Comparison of ENCODE assay signal across 8 mouse cellular contexts in the genomic region with DNA sequence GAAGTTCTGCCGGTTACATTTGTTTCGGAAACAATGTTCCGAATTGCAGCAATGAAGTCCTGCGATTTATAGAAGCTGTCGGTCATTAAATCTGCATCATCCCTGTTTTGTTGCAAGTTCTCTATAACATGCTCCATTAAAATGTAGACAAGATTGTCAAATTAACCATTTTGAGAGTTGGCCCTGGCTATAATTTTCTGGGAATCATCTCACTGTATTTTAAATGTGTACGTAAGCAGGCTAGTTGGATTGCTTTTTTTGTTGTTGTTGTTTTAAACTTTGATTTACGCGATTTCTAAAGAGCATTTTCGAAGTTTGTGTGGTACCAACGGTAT. TPM values are rescaled to one million over a fixed set of nuclear protein-coding genes. Genes with fewer than 3 reads are reported as not detected.
DNase-seq lines count a peak whose midpoint lies in the region; ATAC-seq and TF ChIP-seq lines count a peak whose summit lies in the region.

No protein-coding gene starts in this region.

- H3K27ac ChIP-seq in heart, postnatal 0 days (ENCODE audit: low read depth), result peak overlapping the region; percentile 99
- no peak overlapping the region; the same call in 1 of the 2 replicates for H3K27ac ChIP-seq in MEL (ENCODE audit: control insufficient read depth, low read depth, low read length)
- H3K27ac ChIP-seq in hindbrain, embryonic 12.5 days, result peak overlapping the region; percentile 99
- H3K27ac ChIP-seq in midbrain, embryonic 12.5 days (replicated peaks), result peak overlapping the region; percentile 99

- peaks cover 30% of the 10 kb centered on the region for H3K79me2 ChIP-seq in MEL (ENCODE audit: control insufficient read depth, insufficient read depth, low read length, poor library complexity)

- intact Hi-C loops in heart, postnatal 36 days (cut with DNase I), result loop anchor here (1.0 to 2.0 kb wide), 4 partner anchors 15 to 172 kb away; no protein-coding TSS in a partner anchor

- peak overlapping the region; percentile 98 for H3K4me3 ChIP-seq in heart, postnatal 0 days (ENCODE audit: low read depth, low read length)
- peak overlapping the region; percentile 77 to 92 for H3K4me3 ChIP-seq in MEL (ENCODE audit: control insufficient read depth in 1 of 2, insufficient read depth in 1 of 2, low read depth in 2 of 2, low read length in 2 of 2)
- peak overlapping the region; percentile 91 for H3K4me3 ChIP-seq in hindbrain, embryonic 12.5 days
- H3K4me3 ChIP-seq in midbrain, embryonic 12.5 days, result peak overlapping the region; percentile 95

- H3K36me3 ChIP-seq in heart, postnatal 0 days (replicated peaks; ENCODE audit: control insufficient read depth, insufficient read depth, low read length), result peaks cover 7% of the 10 kb centered on the region; the same call in 1 of the 2 replicates
- H3K36me3 ChIP-seq in MEL (ENCODE audit: control insufficient read depth in 1 of 2, insufficient read depth in 2 of 2, low read length in 2 of 2), result peaks cover 0 to 11% of the 10 kb centered on the region in 2 experiments; a peak in 2 of 4 replicates
- peaks cover 2% of the 10 kb centered on the region; the same call in 1 of the 2 replicates for H3K36me3 ChIP-seq in hindbrain, embryonic 12.5 days
- 0 out of 2 replicates have a peak, but pooled peaks cover 3% of the 10 kb centered on the region for H3K36me3 ChIP-seq in midbrain, embryonic 12.5 days

- H3K27me3 ChIP-seq in heart, postnatal 0 days (ENCODE audit: control insufficient read depth, insufficient read depth, low read length), result no peaks in the 10 kb centered on the region
- H3K27me3 ChIP-seq in MEL (ENCODE audit: control insufficient read depth in 1 of 2, insufficient read depth in 2 of 2, low read length in 2 of 2), result no peaks in the 10 kb centered on the region
- H3K27me3 ChIP-seq in hindbrain, embryonic 12.5 days, result no peaks in the 10 kb centered on the region
- no peaks in the 10 kb centered on the region for H3K27me3 ChIP-seq in midbrain, embryonic 12.5 days

- ATAC-seq in heart, postnatal 0 days (ENCODE audit: insufficient read depth, low read depth), result no peak
- no peak for ATAC-seq in hindbrain, embryonic 12.5 days (ENCODE audit: low FRiP score)
- no peak for ATAC-seq in midbrain, embryonic 12.5 days (ENCODE audit: low FRiP score, low read depth)

- no peak for DNase-seq in heart, postnatal 0 days (ENCODE audit: low spot score)
- no peak for DNase-seq in heart, postnatal 36 days
- DNase-seq in MEL (ENCODE audit: low read depth, low spot score) (no peak), adipocyte (ENCODE audit: low spot score) (no peak)
- no peak for DNase-seq in urinary bladder, postnatal 25 days (ENCODE audit: low spot score)
- no peak for DNase-seq in ovary, postnatal 36 days (ENCODE audit: low spot score)

- TF ChIP-seq POLR2A in MEL (IDR thresholded peaks at IDR 0.05; ENCODE audit: control insufficient read depth in 1 of 2, insufficient read depth in 1 of 2, low read depth in 1 of 2, low read length in 2 of 2, poor library complexity in 1 of 2), result no peak

- peak overlapping the region; percentile 76 for H3K4me2 ChIP-seq in heart, postnatal 0 days (ENCODE audit: low read depth, low read length)
- peak overlapping the region; percentile 55 for H3K4me2 ChIP-seq in hindbrain, embryonic 12.5 days (replicated peaks)
- H3K4me2 ChIP-seq in midbrain, embryonic 12.5 days (replicated peaks), result peak overlapping the region; percentile 52

- H3K9ac ChIP-seq in heart, postnatal 0 days (replicated peaks; ENCODE audit: low read depth, low read length), result peak overlapping the region; percentile 100
- peak overlapping the region; percentile 76 for H3K9ac ChIP-seq in MEL (ENCODE audit: control insufficient read depth, low read depth, low read length, poor library complexity, severe bottlenecking)
- H3K9ac ChIP-seq in hindbrain, embryonic 12.5 days, result peak overlapping the region; percentile 94
- peak overlapping the region; percentile 96 for H3K9ac ChIP-seq in midbrain, embryonic 12.5 days (replicated peaks)

- no peak for TF ChIP-seq CTCF in heart, postnatal 0 days (IDR thresholded peaks at IDR 0.05; ENCODE audit: low read depth)
- TF ChIP-seq CTCF in MEL (IDR thresholded peaks at IDR 0.05 in 2 of 3, conservative IDR thresholded peaks at IDR 0.05 in 1 of 3; ENCODE audit: control insufficient read depth in 1 of 3, insufficient read depth in 1 of 3, low read depth in 2 of 3, low read length in 3 of 3, poor library complexity in 1 of 3, severe bottlenecking in 1 of 3), result no peak

- H3K9me3 ChIP-seq in heart, postnatal 0 days (replicated peaks; ENCODE audit: control insufficient read depth, low read length), result no peaks in the 10 kb centered on the region
- H3K9me3 ChIP-seq in MEL (replicated peaks; ENCODE audit: insufficient read depth, low read length), result no peaks in the 10 kb centered on the region
- H3K9me3 ChIP-seq in hindbrain, embryonic 12.5 days (replicated peaks), result no peaks in the 10 kb centered on the region
- no peaks in the 10 kb centered on the region for H3K9me3 ChIP-seq in midbrain, embryonic 12.5 days

- H3K4me1 ChIP-seq in heart, postnatal 0 days (ENCODE audit: control insufficient read depth, insufficient read depth), result peaks cover 21% of the 10 kb centered on the region
- H3K4me1 ChIP-seq in MEL (ENCODE audit: control insufficient read depth in 1 of 2, insufficient read depth in 2 of 2, low read length in 2 of 2), result no peaks in the 10 kb centered on the region; a peak in 2 of 4 replicates
- H3K4me1 ChIP-seq in hindbrain, embryonic 12.5 days, result peaks cover 22% of the 10 kb centered on the region
- peaks cover 17% of the 10 kb centered on the region for H3K4me1 ChIP-seq in midbrain, embryonic 12.5 days

- no peak for TF ChIP-seq RAD21 in MEL (IDR thresholded peaks at IDR 0.05; ENCODE audit: low read depth, low read length)

- WGBS in heart, postnatal 0 days, result 4% methylated on average over 10 of the region's 10 CpGs
- WGBS in hindbrain, embryonic 12.5 days, result 14% methylated on average over 10 of the region's 10 CpGs
- 11% methylated on average over 10 of the region's 10 CpGs for WGBS in midbrain, embryonic 12.5 days

- TF ChIP-seq EP300 in heart, postnatal 0 days (IDR thresholded peaks at IDR 0.05; ENCODE audit: low read depth), result no peak
- no peak for TF ChIP-seq EP300 in MEL (IDR thresholded peaks at IDR 0.05; ENCODE audit: low read depth in 1 of 2, low read length in 2 of 2)

TF ChIP-seq in MEL, 35 proteins besides CTCF, POLR2A, EP300 and RAD21:
- TF ChIP-seq E2F4 (IDR thresholded peaks at IDR 0.05; ENCODE audit: borderline replicate concordance, low read depth, low read length) (no peak), NRF1 (IDR thresholded peaks at IDR 0.05; ENCODE audit: insufficient read depth, low read depth, low read length, poor library complexity, severe bottlenecking) (no peak), MEF2A (IDR thresholded peaks at IDR 0.05; ENCODE audit: extremely low read depth, insufficient replicate concordance, low read depth, low read length, poor library complexity, severe bottlenecking) (no peak), MAFK (IDR thresholded peaks at IDR 0.05; ENCODE audit: borderline replicate concordance, low read depth, low read length) (no peak), POLR2AphosphoS5 (IDR thresholded peaks at IDR 0.05; ENCODE audit: borderline replicate concordance, low read depth, low read length) (no peak), NELFE (IDR thresholded peaks at IDR 0.05; ENCODE audit: low read depth, low read length) (no peak), MXI1 (IDR thresholded peaks at IDR 0.05; ENCODE audit: low read depth, low read length) (no peak), JUND (IDR thresholded peaks at IDR 0.05; ENCODE audit: low read depth, low read length) (no peak), MYC (IDR thresholded peaks at IDR 0.05; ENCODE audit: low read depth, low read length) (no peak), KAT2A (conservative IDR thresholded peaks at IDR 0.05; ENCODE audit: low read depth, low read length) (no peak), RCOR1 (IDR thresholded peaks at IDR 0.05; ENCODE audit: low read depth, low read length) (no peak), POLR2AphosphoS2 (IDR thresholded peaks at IDR 0.05; ENCODE audit: low read length) (no peak), MYB (IDR thresholded peaks at IDR 0.05; ENCODE audit: low read depth, low read length) (no peak), BHLHE40 (IDR thresholded peaks at IDR 0.05; ENCODE audit: borderline replicate concordance, low read depth, low read length) (no peak), ETS1 (IDR thresholded peaks at IDR 0.05; ENCODE audit: low read depth, low read length) (no peak), MAZ (IDR thresholded peaks at IDR 0.05; ENCODE audit: low read depth, low read length) (no peak; the same call in 1 of the 2 replicates), USF2 (IDR thresholded peaks at IDR 0.05; ENCODE audit: borderline replicate concordance in 1 of 2, insufficient read depth in 1 of 2, low read depth in 1 of 2, low read length in 2 of 2) (no peak), MAX (IDR thresholded peaks at IDR 0.05; ENCODE audit: low read length) (no peak)

RNA-seq across cellular contexts. Expression of a gene that starts 0.8 kb away (rescaled TPM):
- total RNA-seq in heart, postnatal 0 days (2014; rRNA removed; ENCODE audit: low replicate concordance), result 359 and 460 TPM in 2 replicates
- 47.6 and 54.8 TPM in 2 replicates for polyA plus RNA-seq in heart, postnatal 0 days (2015; fragmentation: Nextera tagmentation; extraction: Ambion mirVana)
- 100 to 1,000 TPM; 419 to 431 TPM for total RNA-seq in heart, postnatal 36 days (2021)
- total RNA-seq in MEL (2012; rRNA removed), result 58.4 and 61.5 TPM in 2 replicates
- polyA plus RNA-seq in MEL (2012; ENCODE audit: insufficient read depth in 1 of 2, insufficient read length in 2 of 2, low read depth in 1 of 2, low replicate concordance in 2 of 2, missing spikeins in 1 of 2), result 1,000 to 10,000 TPM in 1 of 2 experiments, 100 to 1,000 TPM in 1; 128 to 1,938 TPM
- polyA plus RNA-seq in hindbrain, embryonic 12.5 days (2016; fragmentation: Nextera tagmentation; extraction: Ambion mirVana), result 46.8 and 52.4 TPM in 2 replicates
- 44.7 and 45.9 TPM in 2 replicates for polyA plus RNA-seq in midbrain, embryonic 12.5 days (2016; fragmentation: Nextera tagmentation; extraction: Ambion mirVana)
